Mouse (Mus musculus) stomach, postnatal 0 days (tissue): ENCODE measurements around the gene Tmem39a. TPM values are rescaled to one million over a fixed set of nuclear protein-coding genes. Genes with fewer than 3 reads are reported as not detected.

Experiments
- ATAC-seq: fragments of 200-750 bp; cut with Nextera tagmentation; 2 replicates; pipeline ENCODE4 v1.8.0; 2017; ENCODE audit not compliant: low FRiP score, low TSS enrichment
- DNase-seq: peaks from one replicate; pipeline ENCODE4 v3.0.0-alpha.2; 2016; ENCODE audit warnings: low spot score
- H3K27ac ChIP-seq: fragments of 300-500 bp; sonication (generic); replicated peaks from 2 replicates; pipeline ENCODE4 v1.5.1; 2014; ENCODE audit warnings: mild to moderate bottlenecking, control low read depth
- H3K27me3 ChIP-seq: fragments of 300-500 bp; sonication (generic); 2 replicates; pipeline ENCODE4 v1.6.1; 2014; ENCODE audit warnings: low read length; ENCODE audit not compliant: control insufficient read depth, insufficient read depth
- H3K36me3 ChIP-seq: fragments of 300-500 bp; sonication (generic); 2 replicates; pipeline ENCODE4 v1.6.1; 2014; ENCODE audit warnings: low read length, mixed read lengths; ENCODE audit not compliant: control insufficient read depth, insufficient read depth
- H3K4me1 ChIP-seq: fragments of 300-500 bp; sonication (generic); replicated peaks from 2 replicates; pipeline ENCODE4 v1.6.1; 2014; ENCODE audit warnings: antibody characterized with exemption; ENCODE audit not compliant: control insufficient read depth, insufficient read depth
- H3K4me2 ChIP-seq: fragments of 300-500 bp; sonication (generic); replicated peaks from 2 replicates; pipeline ENCODE4 v1.6.1; 2014; ENCODE audit warnings: low read depth, mild to moderate bottlenecking, control low read depth, moderate library complexity
- H3K4me3 ChIP-seq: fragments of 300-500 bp; sonication (generic); 2 replicates; pipeline ENCODE4 v1.5.1; 2014; ENCODE audit warnings: low read depth, low read length, control low read depth
- H3K9ac ChIP-seq: fragments of 300-500 bp; sonication (generic); 2 replicates; pipeline ENCODE4 v1.6.1; 2014; ENCODE audit warnings: mild to moderate bottlenecking, low read length, control low read depth, mixed read lengths
- H3K9me3 ChIP-seq: fragments of 300-500 bp; sonication (generic); 2 replicates; pipeline ENCODE4 v1.6.1; 2016; ENCODE audit warnings: low read length; ENCODE audit not compliant: control insufficient read depth
- CTCF ChIP-seq: IDR thresholded peaks from 2 replicates; pipeline ENCODE4 v1.5.1; 2016; ENCODE audit warnings: antibody characterized with exemption, low read depth, mild to moderate bottlenecking, moderate library complexity
- EP300 ChIP-seq: optimal IDR thresholded peaks from 2 replicates; pipeline ENCODE3; 2016; ENCODE audit warnings: antibody characterized with exemption
- WGBS: fragments of 180-500 bp; shearing (Covaris S2); extraction: QIAGEN DNeasy Blood & Tissue Kit; methylation state at CpG from one replicate; pipeline ENCODE4 v1.1.7; 2014; 5-methylcytosine and 5-hydroxymethylcytosine counted together
- polyA plus RNA-seq: library from polyadenylated mRNA; unstranded; fragments of >200 nt; fragmentation: Nextera tagmentation; extraction: Ambion mirVana; gene quantifications from 2 replicates; pipeline ENCODE4 v1.2.1, GENCODE M21; 2015

The Tmem39a gene
- polyA plus RNA-seq, 1 experiment from 2014 or later: 48.9 TPM

DNA sequence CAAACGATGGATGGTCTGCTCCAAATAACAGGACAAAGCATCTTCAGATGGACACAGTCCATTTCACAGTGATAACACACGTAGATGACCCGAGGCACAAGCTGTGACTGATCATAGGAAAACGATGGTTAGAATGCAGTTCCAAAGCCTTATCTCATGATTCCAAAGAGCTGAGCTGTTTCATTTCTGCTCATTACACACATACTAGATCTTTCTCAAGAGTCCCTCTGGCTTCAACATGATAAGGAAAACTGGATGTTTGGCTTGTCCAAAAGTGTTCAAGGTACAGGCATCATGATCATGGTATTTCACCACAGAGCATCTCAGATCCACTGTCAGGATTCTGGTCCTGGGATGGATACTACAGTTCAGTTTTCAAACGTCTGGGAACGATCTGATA lies 32.2 kb upstream of the Tmem39a start:
- H3K9ac ChIP-seq: no peak overlapping the region
- no peak overlapping the region for H3K4me3 ChIP-seq
- no peaks in the 10 kb centered on the region for H3K9me3 ChIP-seq
- DNase-seq (no peak), ATAC-seq (no peak)
- TF ChIP-seq EP300: no peak
- 74% methylated on average over 6 of the region's 6 CpGs for WGBS
- no peak overlapping the region for H3K4me2 ChIP-seq
- H3K27me3 ChIP-seq: no peaks in the 10 kb centered on the region
- peaks cover 8% of the 10 kb centered on the region for H3K36me3 ChIP-seq
- no peaks in the 10 kb centered on the region for H3K4me1 ChIP-seq
- no peak overlapping the region for H3K27ac ChIP-seq

DNA sequence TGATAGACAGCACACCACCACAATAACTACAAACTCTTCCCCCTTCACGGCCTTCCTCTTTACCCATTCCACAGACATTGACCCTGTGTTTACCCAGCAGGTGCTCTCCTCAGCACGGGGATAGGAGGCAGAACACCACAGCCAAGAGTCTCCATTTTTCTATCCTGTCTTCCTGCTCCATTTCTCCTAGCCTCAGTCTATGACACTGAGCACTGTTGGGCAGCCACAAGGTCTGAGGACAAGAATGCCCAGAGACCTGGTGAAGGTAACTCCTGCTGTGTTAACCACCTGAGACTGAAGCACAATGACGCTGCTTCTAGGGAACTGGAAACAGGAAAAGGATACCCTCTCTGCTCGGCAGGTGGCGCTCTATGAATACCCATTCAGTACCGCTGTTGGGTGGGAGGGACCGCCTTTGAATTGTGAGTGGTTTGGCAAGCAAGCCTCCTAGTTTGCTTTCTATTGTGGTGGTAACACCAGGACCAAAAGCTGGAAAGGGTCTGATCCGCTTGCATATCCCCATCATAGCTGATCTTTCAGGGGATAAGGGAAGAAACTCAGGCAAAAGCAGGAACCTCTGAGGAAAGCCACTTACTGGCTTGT lies 21.9 kb upstream of the Tmem39a start:
- DNase-seq: peak; percentile 84
- Histone ChIP-seq H3K4me2 (no peak overlapping the region), H3K36me3 (peaks cover 7% of the 10 kb centered on the region; the same call in 1 of the 2 replicates), H3K27me3 (no peaks in the 10 kb centered on the region), H3K4me3 (no peak overlapping the region), H3K4me1 (no peaks in the 10 kb centered on the region), H3K9ac (no peak overlapping the region), H3K27ac (no peak overlapping the region), H3K9me3 (no peaks in the 10 kb centered on the region)
- TF ChIP-seq EP300 (no peak), CTCF (peak; percentile 92)
- peak; percentile 77 for ATAC-seq
- WGBS: 36% methylated on average over 8 of the region's 8 CpGs

DNA sequence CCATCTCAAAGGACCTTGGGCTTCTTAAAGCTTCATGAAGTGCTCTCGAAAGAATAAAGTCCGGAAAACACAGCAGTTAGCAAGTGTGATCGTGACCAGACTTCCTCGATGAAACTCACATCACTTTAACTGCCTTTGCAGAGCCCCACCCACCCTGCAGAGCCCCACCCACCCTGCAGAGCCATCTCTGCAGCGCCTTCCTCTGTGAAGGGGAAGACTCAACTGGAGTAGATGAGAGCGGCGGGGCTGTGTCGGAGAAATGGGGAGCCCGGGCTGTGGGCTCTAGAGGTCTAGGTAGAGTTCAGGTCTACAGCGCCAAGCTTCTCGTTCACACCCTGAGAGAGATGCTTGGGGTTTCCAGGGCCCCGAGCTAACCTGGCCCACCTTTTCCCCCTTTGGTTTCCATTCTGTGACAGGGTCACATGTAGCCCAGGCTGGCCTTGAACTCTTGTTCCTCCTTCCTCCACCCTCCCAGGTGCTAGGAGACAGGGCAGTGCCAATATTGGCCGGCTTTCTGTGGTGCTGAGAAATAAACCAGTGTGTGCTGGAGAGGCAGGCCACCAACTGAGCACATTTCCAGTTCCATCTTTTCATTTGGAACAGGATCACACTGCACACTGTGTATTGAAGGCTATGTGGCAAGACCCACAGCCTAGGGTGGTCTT lies 19.6 kb upstream of the Tmem39a start:
- no peak overlapping the region for H3K4me3 ChIP-seq
- no peak overlapping the region for H3K9ac ChIP-seq
- ATAC-seq (no peak), DNase-seq (no peak)
- no peak overlapping the region for H3K27ac ChIP-seq
- no peak overlapping the region for H3K4me2 ChIP-seq
- no peaks in the 10 kb centered on the region for H3K9me3 ChIP-seq
- H3K4me1 ChIP-seq: no peaks in the 10 kb centered on the region
- H3K36me3 ChIP-seq: peaks cover 10% of the 10 kb centered on the region; the same call in 1 of the 2 replicates
- H3K27me3 ChIP-seq: no peaks in the 10 kb centered on the region
- 85% methylated on average over 13 of the region's 13 CpGs for WGBS
- TF ChIP-seq EP300: no peak
- TF ChIP-seq CTCF: no peak

DNA sequence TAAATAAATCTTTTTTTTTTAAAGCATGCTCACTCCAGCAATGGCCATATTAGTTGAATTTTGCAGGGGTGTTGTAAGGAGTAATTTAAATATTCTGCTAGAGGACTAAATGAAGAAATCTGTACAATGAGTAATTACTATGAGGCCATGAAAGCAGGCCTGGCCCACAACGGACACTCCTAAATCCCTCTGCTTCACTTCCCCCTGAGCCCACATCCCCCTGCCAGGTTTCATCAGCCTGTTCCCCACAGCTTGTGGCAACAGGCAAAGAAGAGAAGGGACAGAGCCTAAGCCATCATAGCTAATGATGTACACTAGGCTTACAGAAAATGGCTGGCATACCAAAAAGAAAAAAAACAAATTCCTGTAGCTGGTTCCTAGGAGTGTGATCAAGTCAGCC lies 10.5 kb upstream of the Tmem39a start:
- Histone ChIP-seq H3K36me3 (no peaks in the 10 kb centered on the region; the same call in 1 of the 2 replicates), H3K4me3 (no peak overlapping the region), H3K9me3 (no peaks in the 10 kb centered on the region), H3K4me1 (peaks cover 4% of the 10 kb centered on the region; the same call in 1 of the 2 replicates), H3K27ac (no peak overlapping the region), H3K9ac (no peak overlapping the region), H3K27me3 (no peaks in the 10 kb centered on the region), H3K4me2 (no peak overlapping the region)
- ATAC-seq: no peak
- TF ChIP-seq CTCF (no peak), EP300 (no peak)
- 78% methylated on average over 1 of the region's 1 CpGs for WGBS
- no peak for DNase-seq

DNA sequence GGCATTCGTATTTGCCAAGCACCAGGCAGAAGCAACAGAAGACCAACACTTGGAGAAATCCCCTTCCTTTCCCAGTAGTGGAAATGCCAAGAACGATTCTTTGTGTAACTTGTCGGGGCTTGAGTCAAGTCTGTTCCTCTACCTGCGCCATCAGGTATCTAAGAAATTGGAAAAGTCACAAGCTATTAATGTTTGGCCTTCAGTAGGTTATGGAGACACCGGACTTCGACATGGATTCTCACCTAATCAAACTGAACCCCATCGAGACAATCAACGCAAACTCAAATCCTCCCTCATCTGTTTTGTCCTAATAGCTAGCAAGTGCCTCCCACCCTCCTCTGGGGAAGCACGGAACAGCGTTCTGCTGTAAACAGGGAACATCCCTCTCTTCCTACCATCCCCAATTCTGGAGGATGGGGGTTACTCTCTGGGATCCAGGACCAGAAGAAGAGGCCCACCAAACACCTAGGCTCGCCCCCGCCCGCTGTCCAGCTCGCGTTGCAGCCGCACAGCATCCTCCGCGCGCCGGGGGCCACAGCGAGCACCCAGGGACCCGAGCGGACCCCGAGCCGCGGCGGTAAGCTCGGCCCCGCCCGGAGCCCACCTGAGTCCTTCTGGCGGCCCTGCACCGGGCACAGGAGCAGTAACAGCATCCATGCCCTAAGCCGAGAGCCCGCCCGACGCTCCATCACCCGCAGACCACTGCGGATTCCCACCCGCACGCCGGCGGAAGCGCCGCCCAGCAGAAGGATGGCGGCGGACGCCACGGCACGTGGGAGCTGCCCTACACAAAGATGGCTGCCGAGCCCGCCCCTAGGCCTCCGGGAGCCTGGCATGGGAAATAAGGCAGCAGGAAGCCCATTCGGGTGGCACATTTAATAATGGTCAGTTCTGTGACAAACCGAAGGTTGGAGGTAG lies 8.8 kb upstream of the Tmem39a start, which contains the start of gene Poglut1:
Poglut1 (minus strand) TSS at position 780 of the 918 bp plus-strand sequence.
- H3K9ac ChIP-seq: peak within 1 kb of the TSS; percentile 86
- ATAC-seq (peak; percentile 90), DNase-seq (peak; percentile 82)
- no peaks in the 10 kb centered on the region for H3K27me3 ChIP-seq
- H3K27ac ChIP-seq: peak within 1 kb of the TSS; percentile 35; the same call in 1 of the 2 replicates
- H3K4me1 ChIP-seq: peaks cover 4% of the 10 kb centered on the region; the same call in 1 of the 2 replicates
- H3K9me3 ChIP-seq: no peaks in the 10 kb centered on the region
- H3K4me2 ChIP-seq: peak within 1 kb of the TSS; percentile 98
- H3K4me3 ChIP-seq: peak within 1 kb of the TSS; percentile 89
- TF ChIP-seq CTCF (peak; percentile 8; the same call in 1 of the 2 replicates), EP300 (no peak)
- 2% methylated on average over 52 of the region's 54 CpGs for WGBS
- H3K36me3 ChIP-seq: no peaks in the 10 kb centered on the region; the same call in 1 of the 2 replicates
